Mouse (Mus musculus) bone marrow macrophage, adult 2 months (primary cell): ENCODE data around the gene Tmem139.

Source experiments
- CTCF ChIP-seq: IDR thresholded peaks from 2 replicates; pipeline ENCODE4 v1.5.1; 2012; ENCODE audit warnings: low read depth, mild to moderate bottlenecking, low read length, moderate library complexity
- POLR2A ChIP-seq: IDR thresholded peaks from 2 replicates; pipeline ENCODE4 v1.6.1; 2012; ENCODE audit warnings: mild to moderate bottlenecking, low read depth, low read length, borderline replicate concordance

GRCm38 (mm10) chr6:42253103-42253502 lies 8.7 kb upstream of the Tmem139 start:
- TF ChIP-seq POLR2A = no peak
- TF ChIP-seq CTCF = no peak
